Mouse (Mus musculus) testis, adult 2 months (tissue): ENCODE results near the gene Unc13c. TPM values are rescaled to one million over a fixed set of nuclear protein-coding genes. Genes with fewer than 3 reads are reported as not detected.

ENCODE experiments used
- H3K27ac ChIP-seq: fragments of 200-500 bp; 2 replicates; pipeline ENCODE4 v1.5.1; 2012; ENCODE audit warnings: low read depth, low read length; ENCODE audit not compliant: control insufficient read depth, insufficient read depth
- H3K27me3 ChIP-seq: fragments of 200-500 bp; 2 replicates; pipeline ENCODE4 v1.6.1; 2012; ENCODE audit warnings: mild to moderate bottlenecking, low read length, moderate library complexity; ENCODE audit not compliant: control insufficient read depth, insufficient read depth
- H3K36me3 ChIP-seq: fragments of 200-500 bp; 2 replicates; pipeline ENCODE4 v1.6.1; 2012; ENCODE audit warnings: mild to moderate bottlenecking, low read length; ENCODE audit not compliant: control insufficient read depth, insufficient read depth
- H3K4me1 ChIP-seq: fragments of 200-500 bp; 2 replicates; pipeline ENCODE4 v1.6.1; 2012; ENCODE audit warnings: low read length; ENCODE audit not compliant: control insufficient read depth, insufficient read depth
- H3K4me3 ChIP-seq: fragments of 200-500 bp; 2 replicates; pipeline ENCODE4 v1.5.1; 2012; ENCODE audit warnings: low read depth, mild to moderate bottlenecking, low read length, moderate library complexity, mixed read lengths; ENCODE audit not compliant: control insufficient read depth
- CTCF ChIP-seq: fragments of 200-500 bp; IDR thresholded peaks from 2 replicates; pipeline ENCODE4 v1.5.1; 2012; ENCODE audit warnings: low read depth, mild to moderate bottlenecking, inconsistent platforms, low read length, moderate library complexity; ENCODE audit not compliant: control insufficient read depth, insufficient read depth, insufficient replicate concordance
- POLR2A ChIP-seq: fragments of 200-500 bp; IDR thresholded peaks from 2 replicates; pipeline ENCODE4 v1.6.1; 2012; ENCODE audit warnings: low read depth, mild to moderate bottlenecking, inconsistent platforms, low read length, moderate library complexity; ENCODE audit not compliant: control insufficient read depth
- polyA plus RNA-seq: library from polyadenylated mRNA; depleted of rRNA; stranded (reverse); fragments of >200 nt; gene quantifications from 2 replicates; pipeline ENCODE4 v1.2.3, GENCODE M21; 2012

Gene Unc13c
- polyA plus RNA-seq, 1 experiment, result 0.07 TPM

GRCm38 (mm10) chr9:73972327-73972988, 3.7 kb upstream of the Unc13c start:
- Histone ChIP-seq H3K27ac (no peak overlapping the region), H3K4me1 (peaks cover 6% of the 10 kb centered on the region), H3K36me3 (no peaks in the 10 kb centered on the region), H3K4me3 (no peak overlapping the region), H3K27me3 (no peaks in the 10 kb centered on the region)
- TF ChIP-seq POLR2A, result no peak

- no peak for TF ChIP-seq CTCF
- no peak for TF ChIP-seq POLR2A
- Histone ChIP-seq H3K27me3 (no peaks in the 10 kb centered on the region), H3K4me1 (peaks cover 6% of the 10 kb centered on the region), H3K4me3 (no peak overlapping the region), H3K27ac (no peak overlapping the region), H3K36me3 (no peaks in the 10 kb centered on the region)
Observed at GRCm38 (mm10) chr9:73970717-73971116, 2.0 kb upstream of the Unc13c start.

- H3K27me3 ChIP-seq, result no peaks in the 10 kb centered on the region
- H3K27ac ChIP-seq, result no peak overlapping the region
- no peaks in the 10 kb centered on the region for H3K36me3 ChIP-seq
- no peak overlapping the region for H3K4me3 ChIP-seq
- TF ChIP-seq CTCF (no peak), POLR2A (no peak)
- peaks cover 6% of the 10 kb centered on the region for H3K4me1 ChIP-seq
Observed at GRCm38 (mm10) chr9:73965322-73965915, 3.3 kb downstream of the Unc13c start.

- H3K27me3 ChIP-seq, result no peaks in the 10 kb centered on the region
- H3K4me3 ChIP-seq, result no peak overlapping the region
- H3K4me1 ChIP-seq, result no peaks in the 10 kb centered on the region
- no peak overlapping the region for H3K27ac ChIP-seq
- no peak for TF ChIP-seq CTCF
- no peak for TF ChIP-seq POLR2A
- no peaks in the 10 kb centered on the region for H3K36me3 ChIP-seq
Observed at GRCm38 (mm10) chr9:73962471-73962870, 6.3 kb downstream of the Unc13c start.

GRCm38 (mm10) chr9:73952331-73952730, 16.4 kb downstream of the Unc13c start:
- H3K27me3 ChIP-seq, result no peaks in the 10 kb centered on the region
- H3K27ac ChIP-seq, result no peak overlapping the region
- TF ChIP-seq CTCF, result no peak
- TF ChIP-seq POLR2A, result no peak
- no peak overlapping the region for H3K4me3 ChIP-seq
- no peaks in the 10 kb centered on the region for H3K36me3 ChIP-seq
- no peaks in the 10 kb centered on the region for H3K4me1 ChIP-seq

GRCm38 (mm10) chr9:73951586-73951985, 17.2 kb downstream of the Unc13c start:
- Histone ChIP-seq H3K4me3 (no peak overlapping the region), H3K4me1 (no peaks in the 10 kb centered on the region), H3K36me3 (no peaks in the 10 kb centered on the region), H3K27me3 (no peaks in the 10 kb centered on the region), H3K27ac (no peak overlapping the region)
- TF ChIP-seq POLR2A, result no peak

GRCm38 (mm10) chr9:73934844-73935243, 33.9 kb downstream of the Unc13c start:
- no peak overlapping the region for H3K27ac ChIP-seq
- no peak overlapping the region for H3K4me3 ChIP-seq
- no peaks in the 10 kb centered on the region for H3K36me3 ChIP-seq
- H3K4me1 ChIP-seq, result peaks cover 2% of the 10 kb centered on the region; the same call in 1 of the 2 replicates
- no peaks in the 10 kb centered on the region for H3K27me3 ChIP-seq
- TF ChIP-seq CTCF, result no peak
- no peak for TF ChIP-seq POLR2A

- TF ChIP-seq POLR2A, result no peak
- no peak for TF ChIP-seq CTCF
- H3K4me3 ChIP-seq, result no peak overlapping the region
- H3K4me1 ChIP-seq, result peaks cover 2% of the 10 kb centered on the region; the same call in 1 of the 2 replicates
- no peaks in the 10 kb centered on the region for H3K36me3 ChIP-seq
- no peaks in the 10 kb centered on the region for H3K27me3 ChIP-seq
- no peak overlapping the region for H3K27ac ChIP-seq
Observed at GRCm38 (mm10) chr9:73931988-73932387, 36.8 kb downstream of the Unc13c start.
